15 mouse cellular contexts compared by ENCODE assay signal in the genomic region with DNA sequence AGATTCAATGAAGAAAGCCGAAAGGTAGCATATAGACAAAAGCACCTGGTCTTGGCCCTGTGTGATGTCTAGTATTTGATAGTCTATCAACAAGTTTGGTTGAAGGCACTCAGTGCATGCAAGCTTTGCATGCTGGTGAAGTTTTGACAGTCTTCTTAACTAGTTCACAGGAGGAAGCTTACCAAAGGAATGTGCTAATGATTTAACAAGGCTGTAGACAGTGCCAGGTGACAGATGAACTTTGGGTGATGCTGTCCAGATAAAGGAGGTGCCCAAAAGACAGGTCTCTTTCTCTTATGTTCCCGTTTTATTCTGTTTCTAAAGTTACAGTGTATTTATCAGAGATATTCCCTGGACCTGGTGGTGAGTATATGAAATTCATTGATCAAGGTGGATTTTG.
"Had no signal": no experiment of that assay in that cellular context is flagged by ENCODE, and none has a peak within 500 bp of the region (broad histone marks: within the 10 kb centered on the region; RNA-seq: fewer than 3 reads in every experiment).

No protein-coding gene starts in this region.

- H3K4me1 ChIP-seq: neural tube, embryonic 15.5 days; stomach, embryonic 15.5 days had no signal

- H3K36me3 ChIP-seq: neural tube, embryonic 15.5 days; stomach, embryonic 15.5 days had no signal

- H3K27ac ChIP-seq: neural tube, embryonic 15.5 days; stomach, embryonic 15.5 days; stomach, postnatal 0 days had no signal

- H3K27me3 ChIP-seq: neural tube, embryonic 15.5 days; stomach, embryonic 15.5 days had no signal

- H3K4me3 ChIP-seq: neural tube, embryonic 15.5 days; stomach, embryonic 15.5 days had no signal

- DNase-seq: retina, postnatal 1 day; right cerebral cortex, adult 18-20 months; right cerebral cortex, postnatal 14 days; right cerebral cortex, postnatal 25 days; right cerebral cortex, postnatal 4 days; spleen, adult 18-20 months; thymus, adult 18-20 months; thymus, adult 2 months; thymus, postnatal 14 days; thymus, postnatal 25 days; thymus, postnatal 36 days; thymus, postnatal 4 days had no signal
